Mouse (Mus musculus): Measurements from ENCODE around the gene Dgki. TPM values are rescaled to one million over a fixed set of nuclear protein-coding genes. Genes with fewer than 3 reads are reported as not detected.

Gene Dgki
- polyA plus RNA-seq, 1 experiment from 2014 or later = 0.67 TPM

- peak; percentile 73 for ATAC-seq
- H3K4me3 ChIP-seq (replicated peaks) = no peak overlapping the region
- H3K9ac ChIP-seq = no peak overlapping the region
- no peaks in the 10 kb centered on the region for H3K9me3 ChIP-seq
- WGBS = 55% methylated on average over 3 of the region's 3 CpGs
- no peaks in the 10 kb centered on the region for H3K27me3 ChIP-seq (replicated peaks)
- 0 out of 2 replicates have a peak, but pooled peaks cover 3% of the 10 kb centered on the region for H3K4me1 ChIP-seq (replicated peaks)
- no peak overlapping the region for H3K27ac ChIP-seq
- H3K4me2 ChIP-seq (replicated peaks) = no peak overlapping the region
- H3K36me3 ChIP-seq = no peaks in the 10 kb centered on the region
Observed at GRCm38 (mm10) chr6:36905965-36906364, 394.0 kb downstream of the Dgki start.

GRCm38 (mm10) chr6:36904911-36905310 is 395.1 kb downstream of the Dgki start:
- Histone ChIP-seq H3K9me3 (no peaks in the 10 kb centered on the region), H3K36me3 (no peaks in the 10 kb centered on the region), H3K9ac (no peak overlapping the region), H3K4me2 (replicated peaks) (no peak overlapping the region), H3K4me3 (replicated peaks) (no peak overlapping the region), H3K4me1 (replicated peaks) (0 out of 2 replicates have a peak, but pooled peaks cover 3% of the 10 kb centered on the region), H3K27ac (no peak overlapping the region), H3K27me3 (replicated peaks) (no peaks in the 10 kb centered on the region)
- WGBS = 91% methylated on average over 5 of the region's 5 CpGs
- ATAC-seq = no peak

DNA sequence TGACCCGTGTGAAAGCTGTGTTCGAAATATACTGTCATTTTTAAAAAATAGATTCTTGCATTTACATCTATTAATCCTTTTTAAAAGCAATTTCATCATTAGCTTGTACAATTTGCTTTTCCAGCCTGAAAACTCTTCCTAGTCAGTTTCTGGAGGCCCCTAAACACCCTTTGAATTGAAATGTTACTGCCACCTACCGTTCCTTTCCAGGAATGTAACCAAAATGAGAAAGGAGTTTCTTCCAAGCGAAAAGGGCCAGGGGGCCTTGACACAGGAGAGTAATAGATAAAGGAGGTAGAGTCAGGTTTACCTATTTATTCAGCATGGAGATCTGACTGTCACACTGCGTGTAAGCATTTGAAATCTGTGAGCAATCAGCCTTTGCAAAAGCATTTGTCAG is 396.2 kb downstream of the Dgki start:
- Histone ChIP-seq H3K27me3 (replicated peaks) (no peaks in the 10 kb centered on the region), H3K4me1 (replicated peaks) (0 out of 2 replicates have a peak, but pooled peaks cover 3% of the 10 kb centered on the region), H3K4me2 (replicated peaks) (no peak overlapping the region), H3K27ac (no peak overlapping the region), H3K4me3 (replicated peaks) (no peak overlapping the region), H3K9me3 (no peaks in the 10 kb centered on the region), H3K9ac (no peak overlapping the region), H3K36me3 (no peaks in the 10 kb centered on the region)
- 0 out of 2 replicates have a peak, but pooled peaks have one; percentile 36 for ATAC-seq
- 27% methylated on average over 5 of the region's 5 CpGs for WGBS

DNA sequence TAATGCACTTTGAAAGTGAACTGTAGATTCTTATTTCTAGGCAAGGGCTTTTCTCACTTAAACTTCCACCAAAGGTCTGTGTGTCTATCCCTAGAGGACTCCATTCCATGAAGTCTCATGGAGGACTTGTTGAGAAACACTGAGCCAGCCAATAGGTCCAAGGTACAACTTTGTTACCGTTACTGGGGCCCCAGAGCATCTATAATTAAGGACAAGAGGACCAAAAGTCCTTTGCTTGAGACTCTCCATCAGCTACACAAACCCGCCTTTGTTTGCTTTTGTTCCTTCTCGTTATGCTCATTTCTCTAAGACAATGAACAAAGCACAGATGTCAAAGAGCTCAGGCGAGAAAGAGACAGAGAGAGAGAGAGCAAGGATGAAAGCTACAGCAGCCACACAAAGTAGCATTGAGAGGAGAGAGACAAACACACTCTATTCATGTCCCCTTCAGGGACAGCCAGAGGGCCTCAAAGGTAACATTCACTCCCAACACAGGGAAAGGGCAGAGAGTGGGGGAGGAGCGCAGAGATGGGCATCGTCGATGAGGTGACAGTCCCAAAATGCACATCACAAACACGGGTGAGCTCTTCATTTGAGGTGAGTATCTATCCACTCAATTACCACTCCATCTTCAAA is 396.7 kb downstream of the Dgki start:
- ATAC-seq = no peak
- H3K9ac ChIP-seq = no peak overlapping the region
- no peak overlapping the region for H3K4me3 ChIP-seq (replicated peaks)
- 0 out of 2 replicates have a peak, but pooled peaks cover 3% of the 10 kb centered on the region for H3K4me1 ChIP-seq (replicated peaks)
- H3K9me3 ChIP-seq = no peaks in the 10 kb centered on the region
- H3K27ac ChIP-seq = no peak overlapping the region
- H3K36me3 ChIP-seq = no peaks in the 10 kb centered on the region
- no peaks in the 10 kb centered on the region for H3K27me3 ChIP-seq (replicated peaks)
- 36% methylated on average over 8 of the region's 8 CpGs for WGBS
- H3K4me2 ChIP-seq (replicated peaks) = no peak overlapping the region

DNA sequence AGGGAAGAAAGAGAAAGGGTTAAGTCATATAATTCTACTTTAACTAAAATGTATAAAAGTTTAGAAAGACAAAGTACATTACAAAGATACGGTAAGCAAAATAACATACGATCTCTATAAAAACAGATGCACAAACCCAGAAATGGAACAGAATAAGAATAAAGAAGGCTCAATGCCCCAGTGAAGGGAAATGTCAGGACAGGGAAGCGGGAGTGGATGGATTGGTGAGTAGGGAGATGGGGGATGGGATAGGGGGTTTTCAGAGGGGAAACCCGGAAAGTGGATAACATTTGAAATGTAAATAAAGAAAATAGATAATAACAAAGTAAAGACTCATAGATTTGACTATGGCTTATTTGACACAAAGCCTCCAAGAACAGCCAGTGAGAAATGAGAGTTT is 400.1 kb downstream of the Dgki start:
- WGBS = 76% methylated on average over 4 of the region's 4 CpGs
- Histone ChIP-seq H3K27ac (no peak overlapping the region), H3K4me3 (replicated peaks) (no peak overlapping the region), H3K9me3 (no peaks in the 10 kb centered on the region), H3K27me3 (replicated peaks) (no peaks in the 10 kb centered on the region), H3K4me1 (replicated peaks) (0 out of 2 replicates have a peak, but pooled peaks cover 3% of the 10 kb centered on the region), H3K9ac (no peak overlapping the region), H3K4me2 (replicated peaks) (no peak overlapping the region), H3K36me3 (no peaks in the 10 kb centered on the region)
- no peak for ATAC-seq

- 57% methylated on average over 6 of the region's 6 CpGs for WGBS
- Histone ChIP-seq H3K9ac (no peak overlapping the region), H3K36me3 (no peaks in the 10 kb centered on the region), H3K27me3 (replicated peaks) (no peaks in the 10 kb centered on the region), H3K9me3 (no peaks in the 10 kb centered on the region), H3K4me3 (replicated peaks) (no peak overlapping the region), H3K27ac (no peak overlapping the region), H3K4me2 (replicated peaks) (no peak overlapping the region), H3K4me1 (replicated peaks) (0 out of 2 replicates have a peak, but pooled peaks cover 1% of the 10 kb centered on the region)
- no peak for ATAC-seq
Observed at GRCm38 (mm10) chr6:36898412-36898811, 401.6 kb downstream of the Dgki start.

DNA sequence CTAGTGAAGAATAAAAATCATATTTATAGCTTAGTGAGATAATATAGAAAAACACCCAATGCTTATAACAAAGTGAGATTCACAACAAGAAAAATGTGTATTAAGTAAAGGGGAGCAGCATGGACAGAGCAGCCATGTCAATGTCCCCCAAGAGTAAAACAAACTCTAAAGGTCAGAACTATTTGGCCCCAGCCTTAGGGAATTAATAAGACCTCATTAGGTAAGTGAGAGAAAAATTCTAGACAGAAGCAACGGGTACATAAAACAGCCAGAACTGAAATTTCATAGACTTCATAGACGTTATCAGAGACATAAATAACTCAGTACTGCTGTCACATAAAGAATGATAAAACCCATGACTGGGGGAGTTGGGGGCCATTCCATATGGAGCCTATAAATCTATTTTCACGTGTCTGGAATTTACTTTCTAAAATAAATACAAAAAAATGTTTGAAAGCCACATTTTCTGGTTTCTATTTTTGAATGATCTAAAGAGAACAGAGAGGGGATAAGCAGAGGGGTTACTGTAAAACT is 402.3 kb downstream of the Dgki start:
- ATAC-seq = no peak
- H3K4me1 ChIP-seq (replicated peaks) = no peaks in the 10 kb centered on the region
- H3K4me2 ChIP-seq (replicated peaks) = no peak overlapping the region
- H3K9ac ChIP-seq = no peak overlapping the region
- H3K36me3 ChIP-seq = no peaks in the 10 kb centered on the region
- H3K9me3 ChIP-seq = no peaks in the 10 kb centered on the region
- H3K27ac ChIP-seq = no peak overlapping the region
- H3K4me3 ChIP-seq (replicated peaks) = no peak overlapping the region
- WGBS = 40% methylated on average over 3 of the region's 3 CpGs
- H3K27me3 ChIP-seq (replicated peaks) = no peaks in the 10 kb centered on the region

GRCm38 (mm10) chr6:36896656-36897055 is 403.3 kb downstream of the Dgki start:
- no peaks in the 10 kb centered on the region for H3K9me3 ChIP-seq
- no peaks in the 10 kb centered on the region for H3K4me1 ChIP-seq (replicated peaks)
- no peak overlapping the region for H3K27ac ChIP-seq
- no peak overlapping the region for H3K9ac ChIP-seq
- ATAC-seq = no peak
- no peak overlapping the region for H3K4me2 ChIP-seq (replicated peaks)
- WGBS = 36% methylated on average over 2 of the region's 2 CpGs
- no peaks in the 10 kb centered on the region for H3K36me3 ChIP-seq
- H3K27me3 ChIP-seq (replicated peaks) = no peaks in the 10 kb centered on the region
- no peak overlapping the region for H3K4me3 ChIP-seq (replicated peaks)

GRCm38 (mm10) chr6:36891820-36892219 is 408.2 kb downstream of the Dgki start:
- no peaks in the 10 kb centered on the region for H3K4me1 ChIP-seq (replicated peaks)
- ATAC-seq = no peak
- no peaks in the 10 kb centered on the region for H3K36me3 ChIP-seq
- no peak overlapping the region for H3K4me2 ChIP-seq (replicated peaks)
- H3K9me3 ChIP-seq = no peaks in the 10 kb centered on the region
- 74% methylated on average over 5 of the region's 5 CpGs for WGBS
- H3K27ac ChIP-seq = no peak overlapping the region
- H3K4me3 ChIP-seq (replicated peaks) = no peak overlapping the region
- H3K9ac ChIP-seq = no peak overlapping the region
- H3K27me3 ChIP-seq (replicated peaks) = no peaks in the 10 kb centered on the region

DNA sequence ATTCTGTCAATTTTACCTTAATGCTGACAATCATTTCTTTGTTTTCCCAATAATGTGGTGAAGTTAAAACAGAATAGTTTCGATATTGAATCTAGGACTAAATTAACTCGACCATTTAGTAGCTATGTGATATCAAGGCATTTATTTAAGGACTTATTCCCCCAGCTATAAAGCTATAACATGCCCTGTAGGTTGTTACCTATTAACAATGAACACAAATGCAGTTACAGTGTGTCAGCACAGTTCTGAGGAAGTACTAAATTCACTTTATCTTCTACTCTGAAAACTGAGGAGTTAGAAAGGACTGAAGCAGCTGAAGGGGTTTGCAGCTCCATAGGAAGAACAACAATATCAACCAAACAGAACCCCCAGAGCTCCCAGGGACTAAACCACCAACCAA is 409.2 kb downstream of the Dgki start:
- no peaks in the 10 kb centered on the region for H3K4me1 ChIP-seq (replicated peaks)
- H3K4me2 ChIP-seq (replicated peaks) = no peak overlapping the region
- no peak overlapping the region for H3K4me3 ChIP-seq (replicated peaks)
- no peak overlapping the region for H3K9ac ChIP-seq
- H3K36me3 ChIP-seq = no peaks in the 10 kb centered on the region
- no peaks in the 10 kb centered on the region for H3K9me3 ChIP-seq
- H3K27me3 ChIP-seq (replicated peaks) = no peaks in the 10 kb centered on the region
- no peak for ATAC-seq
- H3K27ac ChIP-seq = no peak overlapping the region
- 40% methylated on average over 2 of the region's 2 CpGs for WGBS

DNA sequence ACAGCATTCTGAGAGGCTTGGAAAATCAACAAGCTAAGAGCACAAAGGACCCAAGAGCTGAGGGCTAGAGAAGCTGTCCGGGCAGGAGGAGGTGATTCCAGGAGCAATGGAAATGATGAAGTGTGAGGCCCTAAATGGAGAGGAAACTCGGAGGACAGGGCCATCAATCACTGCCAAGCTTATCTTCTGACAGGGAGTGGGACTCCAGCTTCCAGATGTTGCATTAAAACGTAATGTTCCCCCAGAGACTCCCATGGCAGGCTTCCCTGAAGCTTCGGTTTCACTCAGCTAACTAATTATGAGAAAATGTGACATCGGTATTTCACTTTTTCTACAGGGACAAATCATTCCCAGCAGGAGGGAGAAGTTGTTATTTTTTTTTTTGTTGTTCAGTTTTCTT is 409.7 kb downstream of the Dgki start:
- 18% methylated on average over 5 of the region's 5 CpGs for WGBS
- H3K36me3 ChIP-seq = no peaks in the 10 kb centered on the region
- no peak for ATAC-seq

GRCm38 (mm10) chr6:36881309-36881708 is 418.7 kb downstream of the Dgki start:
- no peaks in the 10 kb centered on the region for H3K27me3 ChIP-seq (replicated peaks)
- H3K27ac ChIP-seq = no peak overlapping the region
- H3K9me3 ChIP-seq = no peaks in the 10 kb centered on the region
- H3K4me3 ChIP-seq (replicated peaks) = no peak overlapping the region
- 72% methylated on average over 4 of the region's 4 CpGs for WGBS
- H3K4me1 ChIP-seq (replicated peaks) = no peaks in the 10 kb centered on the region
- H3K9ac ChIP-seq = no peak overlapping the region
- no peaks in the 10 kb centered on the region for H3K36me3 ChIP-seq
- no peak overlapping the region for H3K4me2 ChIP-seq (replicated peaks)
- no peak for ATAC-seq

More for the DNA sequence above, 409.7 kb downstream of the Dgki start:
- H3K4me3 ChIP-seq (replicated peaks) = no peak overlapping the region
- H3K9ac ChIP-seq = no peak overlapping the region
- H3K4me1 ChIP-seq (replicated peaks) = no peaks in the 10 kb centered on the region
- no peaks in the 10 kb centered on the region for H3K9me3 ChIP-seq
- H3K4me2 ChIP-seq (replicated peaks) = no peak overlapping the region
- H3K27me3 ChIP-seq (replicated peaks) = no peaks in the 10 kb centered on the region
- H3K27ac ChIP-seq = no peak overlapping the region

- Histone ChIP-seq H3K9ac (no peak overlapping the region), H3K9me3 (no peaks in the 10 kb centered on the region), H3K27me3 (replicated peaks) (no peaks in the 10 kb centered on the region), H3K36me3 (no peaks in the 10 kb centered on the region), H3K4me1 (replicated peaks) (no peaks in the 10 kb centered on the region), H3K27ac (no peak overlapping the region), H3K4me3 (replicated peaks) (no peak overlapping the region), H3K4me2 (replicated peaks) (no peak overlapping the region)
- ATAC-seq = no peak
- 52% methylated on average over 7 of the region's 7 CpGs for WGBS
Observed at GRCm38 (mm10) chr6:36880643-36881263, 419.2 kb downstream of the Dgki start.
